Mouse (Mus musculus): ENCODE measurements at regions not wholly inside any gene's neighbourhood (a gene's known extent, or its start where the extent isn't known, plus 50 kb on each side); places are given as distances from the start of the nearest gene placed in this dataset.

DNA sequence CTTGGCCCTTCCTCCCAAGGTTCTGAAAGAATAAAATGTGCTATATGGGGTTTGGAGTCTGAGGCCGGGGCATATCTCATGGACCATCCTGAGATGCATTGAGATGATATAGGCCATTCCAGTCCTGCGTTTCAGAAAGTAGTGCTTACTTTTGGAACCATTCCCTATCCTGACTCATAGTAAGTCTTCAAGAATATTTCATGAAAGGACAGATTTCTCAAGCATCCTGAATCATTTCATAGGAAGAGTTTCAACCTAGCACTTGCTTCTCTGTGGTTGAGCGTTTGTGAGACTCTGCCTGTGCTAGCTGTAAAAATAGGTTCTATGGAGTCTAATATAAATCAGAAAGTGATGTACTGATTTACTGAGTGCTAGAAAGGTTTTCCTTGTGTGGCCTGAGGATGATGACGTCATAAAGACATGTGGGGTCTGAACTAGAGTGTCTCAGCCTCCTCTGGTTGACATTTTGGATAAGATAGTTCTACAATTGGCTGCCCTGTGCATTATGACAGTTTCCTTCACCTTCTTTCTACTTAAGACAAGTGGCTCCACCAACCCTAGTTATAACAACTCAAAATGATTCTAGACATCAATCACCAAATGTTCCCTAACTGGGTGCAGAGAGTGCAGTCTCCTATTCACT lies 1223.0 kb upstream of the A1bg start:
- 92% methylated on average over 4 of the region's 4 CpGs for whole genome bisulfite sequencing

GRCm38 (mm10) chr15:62144776-62145564 lies 1222.2 kb upstream of the A1bg start:
- no peak overlapping the region for H3K4me3 ChIP-seq
- H3K27ac ChIP-seq (replicated peaks), result no peak overlapping the region
- no peaks in the 10 kb centered on the region for H3K27me3 ChIP-seq (ENCODE audit: low read depth, poor library complexity, severe bottlenecking)
- H3K36me3 ChIP-seq, result no peaks in the 10 kb centered on the region
- H3K4me1 ChIP-seq, result peaks cover 7% of the 10 kb centered on the region
- no peaks in the 10 kb centered on the region for H3K9me3 ChIP-seq (replicated peaks)
- DNase-seq (ENCODE audit: low spot score), result no peak
- 91% methylated on average over 10 of the region's 10 CpGs for WGBS

More for the DNA sequence above, 1223.0 kb upstream of the A1bg start:
- no peaks in the 10 kb centered on the region for H3K36me3 ChIP-seq
- H3K4me1 ChIP-seq, result peaks cover 7% of the 10 kb centered on the region
- DNase-seq (ENCODE audit: low spot score), result no peak
- H3K4me3 ChIP-seq, result no peak overlapping the region
- no peaks in the 10 kb centered on the region for H3K9me3 ChIP-seq (replicated peaks)
- no peak overlapping the region for H3K27ac ChIP-seq (replicated peaks)
- no peaks in the 10 kb centered on the region for H3K27me3 ChIP-seq (ENCODE audit: low read depth, poor library complexity, severe bottlenecking)

- 76% methylated on average over 4 of the region's 4 CpGs for WGBS
- Histone ChIP-seq H3K36me3 (no peaks in the 10 kb centered on the region), H3K4me1 (peaks cover 13% of the 10 kb centered on the region; the same call in 1 of the 2 replicates), H3K27ac (replicated peaks) (0 out of 2 replicates have a peak overlapping the region, but pooled peaks have one; percentile 3), H3K4me3 (no peak overlapping the region), H3K27me3 (ENCODE audit: low read depth, poor library complexity, severe bottlenecking) (no peaks in the 10 kb centered on the region), H3K9me3 (replicated peaks) (no peaks in the 10 kb centered on the region)
- no peak for DNase-seq (ENCODE audit: low spot score)
Observed at GRCm38 (mm10) chr15:62139859-62140258, 1217.0 kb upstream of the A1bg start.

GRCm38 (mm10) chr15:62139192-62139591 lies 1216.4 kb upstream of the A1bg start:
- 54% methylated on average over 5 of the region's 5 CpGs for WGBS
- Histone ChIP-seq H3K27me3 (ENCODE audit: low read depth, poor library complexity, severe bottlenecking) (no peaks in the 10 kb centered on the region), H3K36me3 (no peaks in the 10 kb centered on the region), H3K4me1 (peaks cover 13% of the 10 kb centered on the region; the same call in 1 of the 2 replicates), H3K9me3 (replicated peaks) (no peaks in the 10 kb centered on the region), H3K4me3 (no peak overlapping the region), H3K27ac (replicated peaks) (no peak overlapping the region)
- DNase-seq (ENCODE audit: low spot score), result no peak

- Histone ChIP-seq H3K27ac (replicated peaks) (no peak overlapping the region), H3K9me3 (replicated peaks) (no peaks in the 10 kb centered on the region), H3K4me3 (no peak overlapping the region), H3K4me1 (peaks cover 13% of the 10 kb centered on the region; the same call in 1 of the 2 replicates), H3K36me3 (no peaks in the 10 kb centered on the region), H3K27me3 (ENCODE audit: low read depth, poor library complexity, severe bottlenecking) (no peaks in the 10 kb centered on the region)
- WGBS, result 89% methylated on average over 6 of the region's 6 CpGs
- DNase-seq (ENCODE audit: low spot score), result no peak
Observed at GRCm38 (mm10) chr15:62138701-62139100, 1215.9 kb upstream of the A1bg start.

DNA sequence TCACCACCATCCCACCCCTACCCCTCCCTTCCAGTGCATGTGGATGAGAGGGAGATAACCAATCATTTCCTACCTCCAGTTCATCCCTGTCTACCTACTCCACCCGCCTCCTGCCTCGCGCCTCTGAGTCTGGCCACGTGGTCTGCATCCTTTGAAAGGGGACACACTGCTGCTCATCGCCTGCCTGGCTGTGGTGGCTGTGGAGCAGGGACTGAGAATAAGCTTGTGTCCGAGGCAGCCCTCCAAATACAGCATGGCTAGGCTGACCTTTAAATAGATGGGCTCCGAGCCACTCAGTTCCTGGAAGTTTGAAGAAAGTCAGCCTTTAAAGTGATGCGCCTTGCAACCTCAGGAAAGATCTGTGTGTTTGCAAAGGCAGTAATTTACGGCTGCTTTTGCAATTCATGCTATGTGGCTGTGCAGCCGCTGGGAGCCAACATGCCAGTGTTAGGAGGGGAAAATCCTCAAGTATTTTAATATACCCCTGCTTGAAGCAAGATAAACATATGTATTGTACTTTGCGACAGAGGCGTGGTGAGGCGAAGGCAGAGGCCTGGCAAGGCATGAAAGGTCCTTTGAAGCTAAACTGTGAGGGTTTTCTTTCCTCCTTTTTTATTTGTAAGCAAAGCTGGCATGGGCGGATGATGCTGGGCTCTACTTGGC lies 1214.3 kb upstream of the A1bg start:
- WGBS, result 81% methylated on average over 14 of the region's 14 CpGs
- no peak for DNase-seq (ENCODE audit: low spot score)
- no peak overlapping the region for H3K4me3 ChIP-seq
- no peak overlapping the region for H3K27ac ChIP-seq (replicated peaks)
- peaks cover 13% of the 10 kb centered on the region; the same call in 1 of the 2 replicates for H3K4me1 ChIP-seq
- no peaks in the 10 kb centered on the region for H3K27me3 ChIP-seq (ENCODE audit: low read depth, poor library complexity, severe bottlenecking)
- no peaks in the 10 kb centered on the region for H3K36me3 ChIP-seq
- no peaks in the 10 kb centered on the region for H3K9me3 ChIP-seq (replicated peaks)

DNA sequence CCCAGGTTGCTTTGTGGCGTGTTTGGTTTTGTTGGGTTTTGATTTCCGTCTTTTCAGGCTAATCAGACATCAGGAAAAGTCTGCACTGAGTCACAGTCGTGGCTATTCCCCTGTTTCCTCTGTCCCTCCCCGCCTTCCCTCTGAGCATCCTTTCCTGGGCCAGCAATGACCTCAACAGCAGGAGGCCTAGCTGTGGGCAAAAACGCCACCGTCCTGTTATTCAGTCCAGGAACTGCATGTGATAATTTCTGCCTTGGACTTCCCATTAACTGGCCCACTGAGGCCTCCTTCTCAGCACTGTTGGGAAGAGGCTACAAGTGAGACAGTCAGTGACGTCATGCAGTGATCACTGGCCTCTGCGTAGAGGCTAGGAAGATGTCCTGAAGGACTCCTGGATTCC lies 1212.0 kb upstream of the A1bg start:
- H3K36me3 ChIP-seq, result no peaks in the 10 kb centered on the region
- WGBS, result 76% methylated on average over 8 of the region's 8 CpGs

DNA sequence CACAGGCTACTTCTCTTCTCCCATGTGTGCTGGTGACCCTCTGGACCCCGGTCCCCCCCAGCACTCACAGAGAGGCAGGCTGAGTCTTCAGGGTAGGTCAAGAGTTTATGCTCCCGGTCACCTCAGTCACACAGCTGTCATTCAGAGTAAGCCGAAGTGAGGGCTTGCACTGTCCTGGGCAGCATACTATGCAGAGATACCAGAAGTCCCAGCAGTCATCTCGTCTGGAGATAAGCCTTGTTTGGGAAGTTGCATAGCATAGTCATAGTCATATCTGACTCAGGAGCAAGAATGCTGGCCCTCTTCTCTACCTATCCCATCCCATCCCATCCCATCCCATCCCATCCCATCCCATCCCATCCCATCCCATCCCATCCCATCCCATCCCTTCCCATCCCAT lies 1211.5 kb upstream of the A1bg start:
- H3K9me3 ChIP-seq (replicated peaks), result no peaks in the 10 kb centered on the region
- H3K4me1 ChIP-seq, result peaks cover 11% of the 10 kb centered on the region; the same call in 1 of the 2 replicates
- H3K4me3 ChIP-seq, result no peak overlapping the region
- H3K36me3 ChIP-seq, result no peaks in the 10 kb centered on the region
- WGBS, result 91% methylated on average over 4 of the region's 4 CpGs
- no peak for DNase-seq (ENCODE audit: low spot score)
- H3K27ac ChIP-seq (replicated peaks), result no peak overlapping the region
- no peaks in the 10 kb centered on the region for H3K27me3 ChIP-seq (ENCODE audit: low read depth, poor library complexity, severe bottlenecking)

More for the DNA sequence above, 1212.0 kb upstream of the A1bg start:
- H3K4me3 ChIP-seq, result no peak overlapping the region
- H3K4me1 ChIP-seq, result peaks cover 13% of the 10 kb centered on the region; the same call in 1 of the 2 replicates
- DNase-seq (ENCODE audit: low spot score), result no peak
- H3K27me3 ChIP-seq (ENCODE audit: low read depth, poor library complexity, severe bottlenecking), result no peaks in the 10 kb centered on the region
- H3K27ac ChIP-seq (replicated peaks), result no peak overlapping the region
- H3K9me3 ChIP-seq (replicated peaks), result no peaks in the 10 kb centered on the region

GRCm38 (mm10) chr15:62132895-62133294 lies 1210.1 kb upstream of the A1bg start:
- H3K27ac ChIP-seq (replicated peaks), result no peak overlapping the region
- no peaks in the 10 kb centered on the region for H3K36me3 ChIP-seq
- DNase-seq (ENCODE audit: low spot score), result no peak
- H3K4me1 ChIP-seq, result peaks cover 13% of the 10 kb centered on the region
- H3K27me3 ChIP-seq (ENCODE audit: low read depth, poor library complexity, severe bottlenecking), result no peaks in the 10 kb centered on the region
- 77% methylated on average over 2 of the region's 2 CpGs for WGBS
- no peak overlapping the region for H3K4me3 ChIP-seq
- H3K9me3 ChIP-seq (replicated peaks), result no peaks in the 10 kb centered on the region

DNA sequence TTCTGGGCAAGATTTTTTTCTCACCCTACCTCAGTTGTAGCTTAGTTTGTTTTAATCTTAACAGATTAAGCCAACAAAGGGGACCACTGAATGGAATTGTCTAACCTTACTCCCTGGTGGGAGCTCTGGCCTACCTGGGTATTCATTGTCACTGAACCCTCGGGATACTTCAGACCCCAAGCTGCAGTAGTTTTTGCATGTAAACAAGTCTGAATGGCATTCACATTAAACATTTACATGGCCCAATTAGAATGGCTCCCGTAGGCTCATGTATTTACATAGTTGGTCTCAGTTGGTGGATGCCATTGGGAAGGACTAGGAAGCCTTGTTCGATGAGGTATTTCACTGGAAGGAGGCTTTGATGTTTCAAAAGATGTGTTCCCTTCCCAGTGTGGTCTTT lies 1208.9 kb upstream of the A1bg start:
- Histone ChIP-seq H3K36me3 (no peaks in the 10 kb centered on the region), H3K27me3 (ENCODE audit: low read depth, poor library complexity, severe bottlenecking) (0 out of 2 replicates have a peak, but pooled peaks cover 4% of the 10 kb centered on the region), H3K27ac (replicated peaks) (no peak overlapping the region), H3K4me1 (peaks cover 16% of the 10 kb centered on the region), H3K4me3 (no peak overlapping the region), H3K9me3 (replicated peaks) (no peaks in the 10 kb centered on the region)
- WGBS, result 49% methylated on average over 3 of the region's 3 CpGs
- DNase-seq (ENCODE audit: low spot score), result no peak

DNA sequence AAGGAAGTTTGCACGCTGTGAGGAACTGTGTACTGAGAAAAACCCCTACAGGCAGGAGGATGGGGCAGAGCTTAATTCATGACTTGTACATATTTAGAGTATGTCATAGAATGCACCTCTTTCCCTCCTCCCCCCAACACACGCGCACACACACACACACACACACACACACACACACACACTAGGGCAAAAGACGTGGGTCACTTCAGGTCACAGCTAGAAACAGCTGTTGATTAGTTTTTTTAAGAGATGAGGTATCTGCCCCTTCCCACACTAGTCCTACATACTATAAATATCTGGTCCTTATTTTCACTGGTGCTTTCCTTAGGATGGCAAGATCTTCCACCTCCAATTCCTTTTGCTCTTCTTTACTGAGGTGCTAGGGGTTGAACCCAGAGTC lies 1207.7 kb upstream of the A1bg start:
- 0 out of 2 replicates have a peak, but pooled peaks cover 4% of the 10 kb centered on the region for H3K27me3 ChIP-seq (ENCODE audit: low read depth, poor library complexity, severe bottlenecking)
- no peaks in the 10 kb centered on the region for H3K9me3 ChIP-seq (replicated peaks)
- H3K27ac ChIP-seq (replicated peaks), result no peak overlapping the region
- 82% methylated on average over 4 of the region's 4 CpGs for WGBS
- H3K4me3 ChIP-seq, result no peak overlapping the region
- DNase-seq (ENCODE audit: low spot score), result no peak
- no peaks in the 10 kb centered on the region for H3K36me3 ChIP-seq
- H3K4me1 ChIP-seq, result peaks cover 16% of the 10 kb centered on the region

- Histone ChIP-seq H3K9me3 (replicated peaks) (no peaks in the 10 kb centered on the region), H3K36me3 (no peaks in the 10 kb centered on the region), H3K27me3 (ENCODE audit: low read depth, poor library complexity, severe bottlenecking) (0 out of 2 replicates have a peak, but pooled peaks cover 4% of the 10 kb centered on the region), H3K4me1 (peaks cover 16% of the 10 kb centered on the region), H3K4me3 (no peak overlapping the region), H3K27ac (replicated peaks) (no peak overlapping the region)
- WGBS, result 71% methylated on average over 11 of the region's 11 CpGs
- no peak for DNase-seq (ENCODE audit: low spot score)
Observed at GRCm38 (mm10) chr15:62128546-62129212, 1205.9 kb upstream of the A1bg start.

All from midbrain, embryonic 10.5 days (tissue).